Mouse (Mus musculus) gastrocnemius, adult 2 months (tissue): ENCODE data around the gene Adam19. TPM values are rescaled to one million over a fixed set of nuclear protein-coding genes. Genes with fewer than 3 reads are reported as not detected.

Experiments
- DNase-seq: peaks from one replicate; pipeline ENCODE4 v3.0.0; 2022
- H3K27ac ChIP-seq: fragments of 200-600 bp; 2 replicates; pipeline ENCODE4 v1.8.1; 2022; ENCODE audit warnings: mild to moderate bottlenecking
- H3K4me3 ChIP-seq: fragments of 200-600 bp; 2 replicates; pipeline ENCODE4 v1.8.1; 2022; ENCODE audit warnings: mild to moderate bottlenecking, moderate library complexity
- CTCF ChIP-seq: fragments of 200-600 bp; IDR thresholded peaks from 2 replicates; pipeline ENCODE4 v1.8.1; 2022; ENCODE audit warnings: antibody characterized with exemption, mild to moderate bottlenecking, moderate library complexity
- intact Hi-C: fragments of 180-260 bp; cut with DNase I; formaldehyde crosslinking; loops from one replicate; pipeline ENCODE4 v1.15.1; 2025
- long read RNA-seq, 2 experiments: library from polyadenylated mRNA; stranded (forward); transcript quantifications; one replicate each; pipeline ENCODE4 v2.0.0; 2021
- total RNA-seq, 2 experiments: library from RNA; stranded (reverse); gene quantifications; 2 replicates each; pipeline ENCODE4 v1.2.3; 2021

The Adam19 gene
- total RNA-seq, result 1 to 10 TPM; 3.0 to 3.7 TPM
- long read RNA-seq, experiment 1, full-length matches to known transcripts, result 1 of 2 reads
- long read RNA-seq, experiment 1, partial matches to known transcripts, result 0 of 2 reads
- long read RNA-seq, experiment 1, other reads (novel, unspliced or antisense), result 1 of 2 reads
- long read RNA-seq, experiment 2, result 0 reads

DNA sequence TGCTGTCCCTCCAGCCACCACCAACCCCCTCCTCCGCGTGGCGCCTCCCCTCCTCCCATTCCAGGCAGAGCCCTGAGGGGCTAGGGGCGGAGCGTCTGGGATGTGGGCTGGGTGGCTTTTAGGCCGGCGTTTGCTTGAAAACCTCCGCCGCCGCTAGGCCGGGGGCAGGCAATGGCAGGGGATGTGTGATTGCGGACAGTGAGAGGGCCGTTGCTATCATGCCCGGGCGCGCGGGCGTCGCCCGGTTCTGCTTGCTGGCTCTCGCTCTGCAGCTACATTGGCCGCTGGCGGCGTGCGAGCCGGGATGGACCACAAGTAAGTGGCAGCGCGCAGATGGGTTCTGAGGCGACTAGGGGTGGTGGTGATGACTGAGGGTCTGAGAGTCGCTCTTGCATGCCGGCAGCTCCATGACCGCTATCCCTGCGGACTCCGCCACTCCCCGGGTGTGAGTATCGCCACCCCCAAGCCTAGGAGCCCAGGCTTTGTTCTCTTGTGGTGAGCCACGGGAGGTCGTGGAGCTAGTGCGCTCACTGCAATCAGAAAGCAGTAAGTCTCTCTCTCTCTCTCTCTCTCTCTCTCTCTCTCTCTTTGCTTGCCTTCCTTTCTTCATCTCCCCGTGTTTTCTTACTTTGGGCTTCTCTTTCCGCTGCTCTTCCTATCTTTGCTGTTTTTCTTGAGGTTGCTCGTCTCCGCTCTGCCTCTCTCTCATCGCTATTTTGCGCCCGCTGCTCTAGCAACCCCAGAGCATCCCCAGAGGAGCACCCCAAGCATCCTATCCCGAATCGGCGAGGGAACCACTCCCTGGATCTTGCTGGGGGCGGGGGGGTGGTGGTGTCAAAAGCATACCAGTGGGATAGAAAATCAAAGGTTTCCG lies at the start of gene Adam19:
TSS of gene Adam19 (plus strand) at position 97 of the 874 bp plus-strand sequence.
- intact Hi-C loops, result no loop called here

GRCm38 (mm10) chr11:46016061-46016460 lies 39.7 kb upstream of the Adam19 start:
- intact Hi-C loops, result loop anchor here (5.0 kb wide), 3 partner anchors 46 to 201 kb away; no protein-coding TSS in a partner anchor
- DNase-seq, result peak; percentile 76
- TF ChIP-seq CTCF, result peak; percentile 84
- Histone ChIP-seq H3K27ac (no peak overlapping the region), H3K4me3 (no peak overlapping the region)

More for the DNA sequence above, at the start of gene Adam19:
- TF ChIP-seq CTCF, result peak; percentile 16; the same call in 1 of the 2 replicates
- peak; percentile 85 for DNase-seq
- H3K4me3 ChIP-seq, result peak within 1 kb of the TSS; percentile 86
- peak within 1 kb of the TSS; percentile 89 for H3K27ac ChIP-seq

- DNase-seq, result no peak
- TF ChIP-seq CTCF, result no peak
- Histone ChIP-seq H3K4me3 (no peak overlapping the region), H3K27ac (no peak overlapping the region)
- intact Hi-C loops, result no loop called here
Observed at GRCm38 (mm10) chr11:46020246-46020645, 35.5 kb upstream of the Adam19 start.

DNA sequence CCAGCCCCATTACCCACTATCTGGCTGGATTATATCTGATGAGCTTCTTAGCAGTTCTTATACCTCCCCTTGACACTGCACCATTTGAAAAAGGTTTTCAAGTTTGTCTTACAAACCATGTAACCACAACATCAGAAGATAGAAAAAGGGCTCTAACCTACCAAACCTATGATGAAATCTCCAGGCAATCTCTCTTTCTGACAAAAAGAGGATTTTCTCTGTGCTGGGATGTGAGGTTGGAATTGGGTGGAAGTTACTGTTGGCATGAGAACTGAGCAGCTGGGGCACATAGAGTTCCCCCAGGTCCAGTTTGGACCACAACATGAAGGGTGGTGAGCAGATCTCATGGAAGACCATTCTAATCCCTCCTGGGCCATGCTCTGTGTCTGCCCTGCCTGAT lies 33.9 kb upstream of the Adam19 start:
- DNase-seq, result no peak

DNA sequence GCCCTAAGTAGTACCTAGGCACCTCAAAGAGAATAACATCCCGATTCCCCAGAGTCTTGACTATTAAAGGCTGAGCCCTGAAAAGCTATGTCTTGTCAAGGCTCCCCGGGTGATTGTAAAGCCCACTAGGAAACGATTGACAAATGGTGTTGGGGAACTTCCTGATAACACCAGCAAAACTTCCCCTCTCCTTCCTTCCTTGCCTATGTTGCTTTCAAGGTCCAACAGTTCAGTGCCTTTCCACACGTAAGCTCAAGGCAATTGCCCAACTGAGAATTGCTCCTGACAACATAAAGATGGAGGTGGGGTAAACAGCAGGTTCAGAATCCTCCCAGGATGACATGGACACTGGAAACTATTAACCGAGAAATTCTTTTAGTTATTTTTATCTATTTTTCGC lies 32.8 kb upstream of the Adam19 start:
- no peak for TF ChIP-seq CTCF
- no peak overlapping the region for H3K4me3 ChIP-seq
- no peak for DNase-seq
- intact Hi-C loops, result no loop called here
- no peak overlapping the region for H3K27ac ChIP-seq

More for the DNA sequence above, 33.9 kb upstream of the Adam19 start:
- no peak for TF ChIP-seq CTCF
- Histone ChIP-seq H3K4me3 (no peak overlapping the region), H3K27ac (no peak overlapping the region)
- intact Hi-C loops, result no loop called here

DNA sequence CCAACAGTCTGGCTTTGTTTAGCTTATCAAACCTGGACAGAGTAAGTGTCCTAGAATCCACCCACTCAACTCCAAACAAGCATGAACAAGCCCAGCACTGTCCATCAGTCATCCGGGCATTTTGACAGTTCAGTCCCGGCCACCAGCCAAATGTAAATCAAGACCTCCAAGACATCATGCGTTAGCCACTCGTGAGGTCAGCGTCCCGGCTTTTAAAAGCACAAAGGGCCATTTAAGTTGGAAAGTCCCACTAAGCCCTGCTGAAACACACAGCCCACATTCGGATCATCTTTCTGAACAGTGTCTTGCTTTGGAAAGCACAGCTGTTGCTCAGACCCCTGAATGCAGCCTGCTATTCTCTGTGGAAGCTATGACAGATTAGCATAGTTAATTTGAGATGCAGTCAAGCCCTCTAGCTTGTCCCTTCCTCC lies 29.8 kb upstream of the Adam19 start:
- no peak for TF ChIP-seq CTCF
- intact Hi-C loops, result no loop called here
- Histone ChIP-seq H3K27ac (peak overlapping the region; percentile 62), H3K4me3 (no peak overlapping the region)
- DNase-seq, result peak; percentile 75

- no peak for DNase-seq
- intact Hi-C loops, result no loop called here
- Histone ChIP-seq H3K27ac (no peak overlapping the region), H3K4me3 (no peak overlapping the region)
- TF ChIP-seq CTCF, result no peak
Observed at GRCm38 (mm10) chr11:46027952-46028814, 27.6 kb upstream of the Adam19 start.

- no peak for TF ChIP-seq CTCF
- Histone ChIP-seq H3K4me3 (no peak overlapping the region), H3K27ac (peak overlapping the region; percentile 58)
- intact Hi-C loops, result no loop called here
- no peak for DNase-seq
Observed at GRCm38 (mm10) chr11:46029485-46029884, 26.3 kb upstream of the Adam19 start.

DNA sequence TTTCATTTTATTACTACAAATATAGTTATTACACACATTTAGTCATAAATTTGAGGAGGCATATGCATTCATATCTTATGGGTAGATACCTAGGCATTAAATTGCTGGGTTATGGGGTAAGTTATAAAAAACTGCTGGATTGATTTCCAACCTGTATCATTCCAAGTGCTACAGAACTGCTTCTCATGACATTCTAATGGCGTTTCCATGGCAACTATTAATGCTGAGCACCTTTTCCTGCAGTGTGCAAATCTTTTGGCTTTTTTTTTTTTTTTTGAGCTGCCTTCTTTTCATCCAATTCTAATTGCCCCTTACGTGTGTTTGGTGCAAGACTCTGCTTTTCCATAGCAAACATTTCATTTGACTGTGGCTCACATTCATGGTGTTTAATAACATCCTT lies 25.8 kb upstream of the Adam19 start:
- intact Hi-C loops, result no loop called here
- Histone ChIP-seq H3K27ac (peak overlapping the region; percentile 58; the same call in 1 of the 2 replicates), H3K4me3 (no peak overlapping the region)
- DNase-seq, result no peak
- no peak for TF ChIP-seq CTCF

GRCm38 (mm10) chr11:46031470-46031869 lies 24.3 kb upstream of the Adam19 start:
- Histone ChIP-seq H3K27ac (no peak overlapping the region), H3K4me3 (no peak overlapping the region)
- DNase-seq, result no peak
- no peak for TF ChIP-seq CTCF
- intact Hi-C loops, result no loop called here

- Histone ChIP-seq H3K27ac (no peak overlapping the region), H3K4me3 (no peak overlapping the region)
- intact Hi-C loops, result no loop called here
- DNase-seq, result no peak
- no peak for TF ChIP-seq CTCF
Observed at GRCm38 (mm10) chr11:46032956-46033355, 22.8 kb upstream of the Adam19 start.

GRCm38 (mm10) chr11:46036374-46036773 lies 19.4 kb upstream of the Adam19 start:
- intact Hi-C loops, result no loop called here
- no peak for TF ChIP-seq CTCF
- DNase-seq, result no peak

More at GRCm38 (mm10) chr11:46036374-46036773, 19.4 kb upstream of the Adam19 start:
- Histone ChIP-seq H3K4me3 (no peak overlapping the region), H3K27ac (no peak overlapping the region)
